Mouse (Mus musculus) midbrain, embryonic 12.5 days (tissue): ENCODE measurements around the gene Pomt1. TPM values are rescaled to one million over a fixed set of nuclear protein-coding genes. Genes with fewer than 3 reads are reported as not detected.
"Not testable (repeated sequence)": the region's sequence is repeated elsewhere in the genome, so short reads cannot be mapped to it uniquely, and the experiment has no call there.

Experiments used
- ATAC-seq: fragments of 200-750 bp; cut with Nextera tagmentation; 2 replicates; pipeline ENCODE4 v1.8.0; 2017; ENCODE audit warnings: low read depth, moderate TSS enrichment, moderate library complexity; ENCODE audit not compliant: low FRiP score
- H3K27ac ChIP-seq: fragments of 300-500 bp; sonication (generic); replicated peaks from 2 replicates; pipeline ENCODE4 v1.5.1; 2016; ENCODE audit warnings: mild to moderate bottlenecking
- H3K27me3 ChIP-seq: fragments of 300-500 bp; sonication (generic); 2 replicates; pipeline ENCODE4 v1.6.1; 2016; ENCODE audit warnings: mild to moderate bottlenecking
- H3K36me3 ChIP-seq: fragments of 300-500 bp; sonication (generic); 2 replicates; pipeline ENCODE4 v1.6.1; 2016
- H3K4me1 ChIP-seq: fragments of 300-500 bp; sonication (generic); 2 replicates; pipeline ENCODE4 v1.6.1; 2016
- H3K4me2 ChIP-seq: fragments of 300-500 bp; sonication (generic); replicated peaks from 2 replicates; pipeline ENCODE4 v1.6.1; 2016; ENCODE audit warnings: mild to moderate bottlenecking, moderate library complexity
- H3K4me3 ChIP-seq: fragments of 300-500 bp; sonication (generic); 2 replicates; pipeline ENCODE4 v1.5.1; 2016; ENCODE audit warnings: mild to moderate bottlenecking
- H3K9ac ChIP-seq: fragments of 300-500 bp; sonication (generic); replicated peaks from 2 replicates; pipeline ENCODE4 v1.6.1; 2016; ENCODE audit warnings: mild to moderate bottlenecking, moderate library complexity
- H3K9me3 ChIP-seq: fragments of 300-500 bp; sonication (generic); 2 replicates; pipeline ENCODE4 v1.6.1; 2016; ENCODE audit warnings: mild to moderate bottlenecking
- WGBS: fragments of 180-500 bp; shearing (Covaris S2); methylation state at CpG from one replicate; pipeline ENCODE4 v1.1.7; 2016; 5-methylcytosine and 5-hydroxymethylcytosine counted together
- polyA plus RNA-seq: library from polyadenylated mRNA; unstranded; fragments of >200 nt; fragmentation: Nextera tagmentation; extraction: Ambion mirVana; gene quantifications from 2 replicates; pipeline ENCODE4 v1.2.1, GENCODE M21; 2016

The Pomt1 gene
- polyA plus RNA-seq, 1 experiment from 2014 or later = 31.4 TPM

DNA sequence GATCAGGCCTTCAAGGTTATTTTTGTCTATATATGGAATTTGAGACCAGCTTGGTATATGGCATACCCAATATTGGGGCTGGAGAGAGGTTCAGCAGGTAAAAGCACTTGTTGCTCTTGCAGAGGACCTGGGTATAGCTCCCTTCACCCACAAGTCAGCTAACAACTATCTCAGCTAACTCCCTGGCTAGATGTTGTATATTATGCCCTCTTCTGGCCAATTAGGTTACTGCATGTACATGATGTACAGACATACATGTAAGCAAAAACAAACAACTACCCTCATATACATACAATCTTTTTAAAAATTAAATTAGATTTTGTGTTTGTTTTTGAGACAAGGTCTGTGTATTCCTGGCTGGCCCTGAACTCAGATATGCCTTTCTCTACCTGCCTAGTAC, 53.2 kb downstream of the Pomt1 start:
- no peak for ATAC-seq
- Histone ChIP-seq H3K27me3 (no peaks in the 10 kb centered on the region), H3K9ac (no peak overlapping the region), H3K4me1 (peaks cover 20% of the 10 kb centered on the region), H3K27ac (no peak overlapping the region), H3K4me3 (peak overlapping the region; percentile 86), H3K36me3 (peaks cover 26% of the 10 kb centered on the region), H3K9me3 (no peaks in the 10 kb centered on the region), H3K4me2 (peak overlapping the region; percentile 90)

DNA sequence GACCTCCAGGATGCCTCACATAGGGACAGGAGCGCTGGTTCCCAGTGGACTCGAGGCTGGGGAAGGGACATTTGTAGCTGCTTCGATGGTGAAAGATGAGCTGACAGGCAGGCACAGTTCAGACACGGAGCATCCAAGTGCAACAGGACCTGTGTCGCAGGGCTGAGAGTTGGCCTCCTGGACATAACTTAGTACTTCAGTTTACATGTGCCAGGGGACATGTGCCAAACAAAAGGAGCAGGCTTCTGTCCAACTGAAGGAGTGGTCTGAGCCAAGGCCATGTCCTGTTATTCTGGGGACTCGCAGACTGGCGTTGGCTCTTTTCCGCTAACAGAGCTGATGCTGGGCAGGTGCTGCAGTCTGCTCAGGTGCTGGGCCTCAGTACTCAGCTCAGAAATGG, 58.0 kb downstream of the Pomt1 start:
- Histone ChIP-seq H3K9ac (no peak overlapping the region), H3K4me3 (no peak overlapping the region), H3K4me2 (no peak overlapping the region), H3K27me3 (no peaks in the 10 kb centered on the region), H3K27ac (no peak overlapping the region), H3K4me1 (peaks cover 1% of the 10 kb centered on the region), H3K9me3 (no peaks in the 10 kb centered on the region), H3K36me3 (peaks cover 47% of the 10 kb centered on the region)
- ATAC-seq = no peak
- WGBS = 88% methylated on average over 8 of the region's 8 CpGs

DNA sequence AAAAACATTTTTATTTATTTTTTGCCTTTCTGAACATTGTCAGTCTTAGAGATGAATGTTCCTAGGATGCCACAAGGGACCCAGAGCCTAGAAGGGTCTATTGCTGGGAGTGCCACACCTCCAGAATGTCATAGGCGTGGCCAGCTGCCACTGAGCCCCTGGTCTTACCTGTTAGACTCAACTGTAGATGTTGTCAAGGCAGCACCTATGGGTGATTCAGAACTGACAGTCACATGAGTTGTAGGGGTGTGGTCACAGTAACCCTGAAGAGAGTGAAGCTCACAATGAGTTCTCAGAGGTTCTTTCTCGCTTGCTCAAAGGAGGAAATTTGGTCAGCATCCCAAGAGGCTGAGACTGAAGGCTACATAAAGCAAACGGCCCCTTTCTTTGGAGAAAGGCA, 58.9 kb downstream of the Pomt1 start:
- Histone ChIP-seq H3K4me1 (no peaks in the 10 kb centered on the region), H3K4me3 (no peak overlapping the region), H3K9ac (no peak overlapping the region), H3K36me3 (peaks cover 56% of the 10 kb centered on the region), H3K27ac (no peak overlapping the region), H3K27me3 (no peaks in the 10 kb centered on the region), H3K4me2 (no peak overlapping the region), H3K9me3 (no peaks in the 10 kb centered on the region)
- ATAC-seq = no peak
- 82% methylated on average over 3 of the region's 3 CpGs for WGBS

DNA sequence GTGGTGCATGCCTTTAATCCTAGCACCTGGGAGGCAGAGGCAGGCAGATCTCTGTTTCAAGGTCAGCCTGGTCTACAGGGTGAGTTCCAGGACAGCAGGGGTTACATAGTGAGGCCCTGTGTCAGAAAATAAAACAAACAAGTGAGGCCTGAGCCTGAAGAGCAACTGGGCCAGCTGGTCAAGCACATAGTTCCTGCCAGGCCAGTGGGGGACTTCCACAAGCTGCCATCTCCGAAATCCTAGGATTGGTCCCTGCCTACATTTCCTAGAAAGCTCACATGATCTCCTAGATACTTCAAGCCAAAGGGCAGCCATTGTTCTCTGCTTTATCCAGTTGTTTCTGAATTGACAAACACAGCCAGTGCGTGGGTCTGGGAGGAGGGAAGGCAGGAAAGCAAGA, 59.5 kb downstream of the Pomt1 start:
- not testable (repeated sequence) for H3K4me3 ChIP-seq, H3K9me3 ChIP-seq, H3K27ac ChIP-seq, ATAC-seq, H3K4me2 ChIP-seq, H3K4me1 ChIP-seq, H3K27me3 ChIP-seq, H3K9ac ChIP-seq
- 76% methylated on average over 2 of the region's 2 CpGs for WGBS
- H3K36me3 ChIP-seq = peaks cover 57% of the 10 kb centered on the region

DNA sequence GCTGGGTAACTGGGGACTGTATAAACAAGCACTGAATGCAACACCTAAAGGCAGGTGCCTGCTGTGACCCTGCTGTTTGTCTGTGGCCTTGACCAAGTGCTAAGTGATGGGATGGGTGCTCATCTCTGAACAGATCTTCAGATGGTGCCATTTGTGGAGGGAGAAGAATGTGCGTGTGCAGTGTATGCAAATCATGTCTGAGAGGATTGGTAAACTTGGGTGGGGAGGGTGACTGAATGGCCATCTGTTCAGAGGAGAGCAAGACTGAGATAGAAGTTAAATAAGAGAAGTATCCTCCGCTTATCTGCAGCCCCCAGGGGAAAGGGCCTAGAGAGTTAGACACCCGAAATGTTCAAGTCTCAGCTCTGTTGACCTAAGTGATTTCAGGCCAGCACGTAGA, 63.1 kb downstream of the Pomt1 start:
- no peaks in the 10 kb centered on the region for H3K27me3 ChIP-seq
- no peak overlapping the region for H3K9ac ChIP-seq
- ATAC-seq = no peak
- no peaks in the 10 kb centered on the region for H3K9me3 ChIP-seq
- H3K27ac ChIP-seq = no peak overlapping the region
- no peak overlapping the region for H3K4me2 ChIP-seq
- H3K36me3 ChIP-seq = peaks cover 74% of the 10 kb centered on the region
- 87% methylated on average over 4 of the region's 4 CpGs for WGBS
- H3K4me1 ChIP-seq = no peaks in the 10 kb centered on the region; the same call in 1 of the 2 replicates
- no peak overlapping the region for H3K4me3 ChIP-seq

DNA sequence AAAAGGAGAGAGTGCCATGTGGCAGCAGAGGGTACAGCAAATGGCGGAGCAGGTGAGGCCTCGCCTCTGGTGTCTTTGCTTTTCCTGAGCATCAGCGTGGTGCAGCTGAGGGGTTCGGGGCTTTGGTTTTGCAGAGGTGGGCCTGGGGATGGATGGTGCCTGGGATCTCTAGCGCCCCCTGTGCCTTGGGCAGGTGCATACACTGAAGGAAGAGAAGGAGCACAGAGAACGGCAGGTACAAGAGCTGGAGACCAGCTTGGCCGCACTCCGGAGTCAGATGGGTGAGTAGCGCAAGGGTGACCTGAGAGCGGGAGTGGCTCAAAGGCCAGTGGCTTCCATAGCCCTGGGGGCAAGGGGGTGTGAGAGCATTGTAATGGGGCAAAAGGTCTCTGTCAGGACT, 66.6 kb downstream of the Pomt1 start:
- WGBS = 89% methylated on average over 10 of the region's 10 CpGs
- Histone ChIP-seq H3K36me3 (peaks cover 84% of the 10 kb centered on the region), H3K27ac (no peak overlapping the region), H3K27me3 (no peaks in the 10 kb centered on the region), H3K9ac (no peak overlapping the region), H3K9me3 (no peaks in the 10 kb centered on the region), H3K4me3 (no peak overlapping the region), H3K4me2 (no peak overlapping the region), H3K4me1 (no peaks in the 10 kb centered on the region; the same call in 1 of the 2 replicates)
- no peak for ATAC-seq

DNA sequence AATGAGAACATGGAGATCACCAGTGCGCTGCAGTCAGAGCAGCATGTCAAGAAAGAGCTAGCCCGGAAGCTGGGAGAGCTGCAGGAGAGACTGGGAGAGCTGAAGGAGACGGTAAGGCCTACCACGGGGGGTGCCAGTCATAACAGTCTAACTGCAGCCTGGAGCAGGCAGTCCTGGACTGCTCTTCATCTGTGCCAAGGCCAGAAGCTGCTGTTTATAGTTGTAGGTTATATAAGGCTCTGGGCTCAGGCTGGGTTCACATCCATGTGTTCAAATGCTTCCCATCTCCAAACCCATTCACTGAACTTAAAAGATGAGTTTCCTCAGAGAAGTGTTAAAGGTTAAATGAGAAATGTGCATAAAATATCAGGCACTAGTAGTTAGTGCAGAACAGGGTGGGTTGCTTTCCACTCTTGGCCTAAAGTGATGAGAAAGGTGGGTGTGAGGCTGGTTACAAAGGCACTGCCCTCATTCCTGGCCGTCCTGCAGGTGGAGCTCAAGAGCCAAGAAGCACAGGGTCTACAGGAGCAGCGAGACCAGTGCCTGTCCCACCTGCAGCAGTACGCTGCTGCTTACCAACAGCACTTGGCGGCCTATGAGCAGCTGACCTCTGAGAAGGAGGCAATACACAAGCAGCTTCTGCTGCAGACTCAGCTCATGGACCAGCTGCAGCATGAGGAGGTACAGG, 67.9 kb downstream of the Pomt1 start:
- Histone ChIP-seq H3K4me2 (no peak overlapping the region), H3K27me3 (no peaks in the 10 kb centered on the region), H3K9ac (no peak overlapping the region), H3K36me3 (peaks cover 81% of the 10 kb centered on the region), H3K9me3 (no peaks in the 10 kb centered on the region), H3K4me1 (no peaks in the 10 kb centered on the region; the same call in 1 of the 2 replicates), H3K27ac (no peak overlapping the region), H3K4me3 (no peak overlapping the region)
- 57% methylated on average over 8 of the region's 8 CpGs for WGBS
- 0 out of 2 replicates have a peak, but pooled peaks have one; percentile 34 for ATAC-seq

Other genes with a start within 250 kb of the Pomt1 start
- 0.79 and 0.97 TPM in 2 replicates for gene Fam78a, start 151.7 kb upstream of the Pomt1 start, polyA plus RNA-seq
- 8.4 and 9.9 TPM in 2 replicates for gene Plpp7, start 141.1 kb upstream of the Pomt1 start, polyA plus RNA-seq
- gene Prrc2b, start 85.5 kb upstream of the Pomt1 start, polyA plus RNA-seq = 99.1 and 121 TPM in 2 replicates
- gene Uck1, start 23.6 kb downstream of the Pomt1 start, polyA plus RNA-seq = 74.4 and 79.6 TPM in 2 replicates
- gene Golga2, start 50.8 kb downstream of the Pomt1 start, polyA plus RNA-seq = 28.0 and 28.2 TPM in 2 replicates
- 368 and 371 TPM in 2 replicates for gene Swi5, start 51.5 kb downstream of the Pomt1 start, polyA plus RNA-seq
- 61.5 TPM in 2 replicates for gene Ciz1, start 115.7 kb downstream of the Pomt1 start, polyA plus RNA-seq
- gene Dnm1, start 116.7 kb downstream of the Pomt1 start, polyA plus RNA-seq = 26.3 and 30.5 TPM in 2 replicates
- 57.5 and 61.1 TPM in 2 replicates for gene 1110008P14Rik, start 145.3 kb downstream of the Pomt1 start, polyA plus RNA-seq
- 0.60 TPM in 2 replicates for gene Lcn2, start 151.7 kb downstream of the Pomt1 start, polyA plus RNA-seq
- 27.2 and 28.6 TPM in 2 replicates for gene Ptges2, start 159.3 kb downstream of the Pomt1 start, polyA plus RNA-seq
- gene Naif1, start 213.9 kb downstream of the Pomt1 start, polyA plus RNA-seq = 5.2 and 6.4 TPM in 2 replicates
- 40.0 TPM in 2 replicates for gene Slc25a25, start 214.9 kb downstream of the Pomt1 start, polyA plus RNA-seq